Mouse (Mus musculus) embryonic facial prominence, embryonic 14.5 days (tissue): ENCODE measurements at regions not wholly inside any gene's neighbourhood (a gene's known extent, or its start where the extent isn't known, plus 50 kb on each side); places are given as distances from the start of the nearest gene placed in this dataset.
A peak's percentile ranks its signal among the peaks of the same experiment; 100 is the strongest.

Source experiments
- ATAC-seq: fragments of 200-750 bp; cut with Nextera tagmentation; 2 replicates; pipeline ENCODE4 v1.8.0; 2017; ENCODE audit warnings: low read depth, moderate number of reproducible peaks, moderate TSS enrichment
- DNase-seq: peaks from one replicate; pipeline ENCODE4 v3.0.0-alpha.2; 2015; ENCODE audit warnings: low spot score
- H3K27ac ChIP-seq: fragments of 300-500 bp; sonication (generic); replicated peaks from 2 replicates; pipeline ENCODE4 v1.5.1; 2014; ENCODE audit warnings: low read depth, mild to moderate bottlenecking, low read length, moderate library complexity
- H3K27me3 ChIP-seq: fragments of 300-500 bp; sonication (generic); replicated peaks from 2 replicates; pipeline ENCODE4 v1.6.1; 2014; ENCODE audit warnings: low read length; ENCODE audit not compliant: control insufficient read depth, insufficient read depth
- H3K36me3 ChIP-seq: fragments of 300-500 bp; sonication (generic); 2 replicates; pipeline ENCODE4 v1.6.1; 2014; ENCODE audit warnings: low read length, mixed read lengths; ENCODE audit not compliant: control insufficient read depth, insufficient read depth
- H3K4me1 ChIP-seq: fragments of 300-500 bp; sonication (generic); 2 replicates; pipeline ENCODE4 v1.6.1; 2014; ENCODE audit warnings: antibody characterized with exemption, low read length; ENCODE audit not compliant: control insufficient read depth, insufficient read depth
- H3K4me2 ChIP-seq: fragments of 300-500 bp; sonication (generic); 2 replicates; pipeline ENCODE4 v1.6.1; 2014; ENCODE audit warnings: low read depth, mild to moderate bottlenecking, low read length, moderate library complexity, mixed read lengths
- H3K4me3 ChIP-seq: fragments of 300-500 bp; sonication (generic); 2 replicates; pipeline ENCODE4 v1.5.1; 2014; ENCODE audit warnings: low read depth, mild to moderate bottlenecking, low read length
- H3K9ac ChIP-seq: fragments of 300-500 bp; sonication (generic); 2 replicates; pipeline ENCODE4 v1.6.1; 2014; ENCODE audit warnings: low read depth, mild to moderate bottlenecking, low read length, moderate library complexity, mixed read lengths
- H3K9me3 ChIP-seq: fragments of 300-500 bp; sonication (generic); 2 replicates; pipeline ENCODE4 v1.6.1; 2016; ENCODE audit warnings: low read length; ENCODE audit not compliant: control insufficient read depth
- WGBS: fragments of 180-500 bp; shearing (Covaris S2); extraction: QIAGEN DNeasy Blood & Tissue Kit; methylation state at CpG from one replicate; pipeline ENCODE4 v1.1.7; 2014; 5-methylcytosine and 5-hydroxymethylcytosine counted together

DNA sequence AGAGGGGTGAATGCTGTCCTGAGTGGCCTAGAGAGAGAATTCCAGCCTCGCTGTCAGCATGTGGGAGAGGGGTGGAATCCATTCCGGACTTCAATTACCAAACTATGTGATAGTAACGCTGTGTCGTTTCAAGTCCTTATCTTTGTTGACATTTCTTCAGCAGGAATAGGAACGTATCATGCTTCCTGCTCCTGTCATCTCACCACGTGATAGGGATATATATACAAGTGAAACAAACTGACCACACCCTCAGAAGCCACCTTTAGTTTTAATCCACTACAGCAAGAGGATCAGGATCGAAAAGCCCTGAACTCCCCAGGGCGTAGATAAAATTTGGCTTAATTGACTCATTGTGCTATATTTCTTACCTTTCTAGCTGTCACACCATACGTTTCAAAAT lies 431.6 kb downstream of the Ttll7 start:
- Histone ChIP-seq H3K9me3 (no peaks in the 10 kb centered on the region), H3K4me2 (no peak overlapping the region), H3K27me3 (no peaks in the 10 kb centered on the region), H3K4me3 (no peak overlapping the region), H3K4me1 (peaks cover 17% of the 10 kb centered on the region), H3K27ac (no peak overlapping the region), H3K36me3 (no peaks in the 10 kb centered on the region), H3K9ac (no peak overlapping the region)
- no peak for ATAC-seq
- no peak for DNase-seq
- WGBS = 72% methylated on average over 9 of the region's 9 CpGs

DNA sequence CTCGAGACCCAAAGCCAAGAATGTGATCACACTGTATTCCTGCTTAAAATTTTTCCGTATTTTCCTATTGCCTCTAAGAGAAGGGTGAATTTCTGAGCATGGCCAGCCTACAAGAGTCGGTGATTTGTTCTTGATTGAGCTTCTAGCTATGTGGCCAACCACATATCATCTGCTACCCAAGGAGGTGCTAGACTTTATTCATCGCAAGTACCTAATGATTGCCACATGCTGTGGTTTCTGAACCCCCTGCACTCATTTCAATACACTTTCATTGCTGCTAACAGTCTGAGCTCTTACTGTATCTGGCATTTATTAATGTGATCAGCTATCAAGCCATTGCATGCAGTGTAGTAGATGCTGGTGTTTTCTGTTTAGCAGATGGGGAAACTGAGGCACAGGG lies 432.2 kb downstream of the Ttll7 start:
- WGBS = 43% methylated on average over 4 of the region's 4 CpGs
- Histone ChIP-seq H3K36me3 (no peaks in the 10 kb centered on the region), H3K4me1 (peaks cover 17% of the 10 kb centered on the region), H3K27ac (no peak overlapping the region), H3K9me3 (no peaks in the 10 kb centered on the region), H3K4me3 (no peak overlapping the region), H3K27me3 (no peaks in the 10 kb centered on the region), H3K4me2 (no peak overlapping the region), H3K9ac (no peak overlapping the region)
- ATAC-seq = no peak
- peak; percentile 68 for DNase-seq

DNA sequence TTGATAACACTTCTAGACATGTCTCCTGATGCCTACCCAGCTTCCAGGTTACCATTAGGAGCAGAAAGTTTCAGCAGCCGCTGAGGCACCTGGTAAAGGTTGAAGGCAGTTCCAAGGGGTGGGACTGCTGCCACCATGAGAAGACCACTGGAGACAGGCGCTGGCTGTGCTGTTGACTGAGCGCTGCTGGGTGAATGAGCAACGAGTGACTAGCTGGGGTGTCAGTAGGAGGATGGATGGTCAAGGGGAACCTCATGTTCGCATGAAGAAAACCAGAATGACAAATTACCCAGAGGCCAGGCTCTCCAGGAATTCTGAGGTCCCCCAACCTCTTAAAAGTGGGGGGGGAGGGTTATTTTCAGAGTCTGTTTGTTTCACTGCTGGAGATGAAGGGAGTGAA lies 433.3 kb downstream of the Ttll7 start:
- no peaks in the 10 kb centered on the region for H3K27me3 ChIP-seq
- H3K4me2 ChIP-seq = no peak overlapping the region
- no peaks in the 10 kb centered on the region for H3K9me3 ChIP-seq
- no peaks in the 10 kb centered on the region for H3K36me3 ChIP-seq
- no peak for ATAC-seq
- DNase-seq = no peak
- H3K27ac ChIP-seq = no peak overlapping the region
- peaks cover 17% of the 10 kb centered on the region for H3K4me1 ChIP-seq
- no peak overlapping the region for H3K4me3 ChIP-seq
- H3K9ac ChIP-seq = no peak overlapping the region
- WGBS = 73% methylated on average over 5 of the region's 5 CpGs

- WGBS = 69% methylated on average over 8 of the region's 8 CpGs
- no peak overlapping the region for H3K27ac ChIP-seq
- 0 out of 2 replicates have a peak, but pooled peaks have one; percentile 9 for ATAC-seq
- H3K4me2 ChIP-seq = no peak overlapping the region
- DNase-seq = no peak
- H3K4me1 ChIP-seq = peaks cover 22% of the 10 kb centered on the region
- no peaks in the 10 kb centered on the region for H3K27me3 ChIP-seq
- H3K9me3 ChIP-seq = no peaks in the 10 kb centered on the region
- no peak overlapping the region for H3K4me3 ChIP-seq
- H3K36me3 ChIP-seq = no peaks in the 10 kb centered on the region
- no peak overlapping the region for H3K9ac ChIP-seq
Observed at GRCm38 (mm10) chr3:147287503-147287902, 435.3 kb downstream of the Ttll7 start.

- WGBS = 61% methylated on average over 10 of the region's 10 CpGs
- Histone ChIP-seq H3K9ac (no peak overlapping the region), H3K9me3 (no peaks in the 10 kb centered on the region), H3K36me3 (no peaks in the 10 kb centered on the region), H3K27ac (no peak overlapping the region), H3K27me3 (no peaks in the 10 kb centered on the region), H3K4me1 (peaks cover 12% of the 10 kb centered on the region), H3K4me2 (no peak overlapping the region), H3K4me3 (no peak overlapping the region)
- DNase-seq = peak; percentile 79
- ATAC-seq = no peak
Observed at GRCm38 (mm10) chr3:147291696-147292327, 439.6 kb downstream of the Ttll7 start.

DNA sequence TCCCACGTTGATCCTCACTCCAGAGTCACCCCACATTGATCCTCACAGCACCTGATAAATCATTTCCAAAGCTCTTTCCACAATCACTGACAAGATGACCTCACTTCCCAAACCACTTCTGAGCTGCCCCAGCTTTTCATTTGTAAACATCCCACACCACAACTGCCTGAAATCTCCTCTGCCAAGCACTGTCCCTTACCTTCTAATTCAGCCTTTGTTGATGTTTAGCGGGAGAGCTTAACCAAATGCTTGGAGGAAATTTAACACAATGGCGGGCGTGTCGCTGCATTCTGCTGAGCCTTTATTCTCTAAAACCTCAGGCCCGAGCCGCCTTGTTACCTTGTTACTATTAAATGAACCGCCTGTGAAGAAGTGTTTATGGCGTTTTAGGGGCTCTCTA lies 445.9 kb downstream of the Ttll7 start:
- Histone ChIP-seq H3K4me2 (no peak overlapping the region), H3K4me1 (peaks cover 9% of the 10 kb centered on the region; the same call in 1 of the 2 replicates), H3K4me3 (no peak overlapping the region), H3K9ac (no peak overlapping the region), H3K9me3 (no peaks in the 10 kb centered on the region), H3K27me3 (no peaks in the 10 kb centered on the region), H3K36me3 (no peaks in the 10 kb centered on the region), H3K27ac (no peak overlapping the region)
- ATAC-seq (no peak), DNase-seq (no peak)
- 23% methylated on average over 9 of the region's 9 CpGs for WGBS

DNA sequence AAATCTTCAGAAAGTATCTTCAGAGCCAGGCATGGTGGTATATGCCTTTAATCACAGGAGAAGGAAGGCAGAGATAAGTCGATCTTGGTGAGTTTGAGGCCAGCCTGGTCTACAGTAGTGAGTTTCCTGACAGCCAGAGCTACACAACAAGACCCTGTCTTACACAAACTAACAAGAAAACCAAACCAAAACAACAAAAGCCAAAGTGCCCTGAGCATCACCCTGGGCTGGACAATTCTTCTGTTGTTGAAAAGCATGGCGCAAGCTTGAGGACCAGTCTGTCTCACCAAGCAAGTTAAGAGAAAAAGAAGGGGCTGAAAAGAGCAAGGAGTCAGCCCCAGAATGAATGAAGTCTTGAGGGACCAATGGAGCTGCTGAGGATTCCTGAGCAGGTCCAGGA lies 473.4 kb downstream of the Ttll7 start:
- H3K36me3 ChIP-seq = no peaks in the 10 kb centered on the region
- H3K9me3 ChIP-seq = no peaks in the 10 kb centered on the region
- H3K9ac ChIP-seq = no peak overlapping the region
- no peaks in the 10 kb centered on the region for H3K4me1 ChIP-seq
- no peak overlapping the region for H3K27ac ChIP-seq
- no peak overlapping the region for H3K4me2 ChIP-seq
- ATAC-seq = no peak
- no peak overlapping the region for H3K4me3 ChIP-seq
- WGBS = 90% methylated on average over 2 of the region's 2 CpGs
- no peak for DNase-seq
- H3K27me3 ChIP-seq = no peaks in the 10 kb centered on the region

DNA sequence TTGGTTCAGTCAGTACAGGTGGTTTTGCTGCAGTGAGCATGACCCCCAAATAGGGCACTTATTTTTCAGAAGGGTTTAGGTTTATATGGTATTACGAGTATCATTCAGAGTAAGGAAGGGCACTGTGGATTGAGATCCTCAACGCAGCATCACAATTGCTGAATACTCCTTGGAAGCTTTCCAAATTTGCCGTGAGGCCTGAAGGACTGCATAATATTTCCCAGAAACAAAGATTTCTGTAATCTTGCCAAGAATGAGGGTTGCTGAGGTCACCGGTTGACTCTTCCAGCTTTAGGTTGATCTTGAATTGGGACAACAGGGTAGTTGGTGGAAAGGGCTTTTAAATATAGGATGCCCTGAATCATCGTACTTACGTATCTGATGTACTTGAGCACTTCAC lies 482.1 kb downstream of the Ttll7 start:
- H3K36me3 ChIP-seq = no peaks in the 10 kb centered on the region
- 58% methylated on average over 6 of the region's 6 CpGs for WGBS
- H3K4me1 ChIP-seq = 0 out of 2 replicates have a peak, but pooled peaks cover 5% of the 10 kb centered on the region
- DNase-seq = peak; percentile 47
- H3K4me3 ChIP-seq = no peak overlapping the region
- H3K27me3 ChIP-seq = 0 out of 2 replicates have a peak, but pooled peaks cover 2% of the 10 kb centered on the region
- no peaks in the 10 kb centered on the region for H3K9me3 ChIP-seq
- H3K27ac ChIP-seq = no peak overlapping the region
- ATAC-seq = no peak
- no peak overlapping the region for H3K9ac ChIP-seq
- no peak overlapping the region for H3K4me2 ChIP-seq

DNA sequence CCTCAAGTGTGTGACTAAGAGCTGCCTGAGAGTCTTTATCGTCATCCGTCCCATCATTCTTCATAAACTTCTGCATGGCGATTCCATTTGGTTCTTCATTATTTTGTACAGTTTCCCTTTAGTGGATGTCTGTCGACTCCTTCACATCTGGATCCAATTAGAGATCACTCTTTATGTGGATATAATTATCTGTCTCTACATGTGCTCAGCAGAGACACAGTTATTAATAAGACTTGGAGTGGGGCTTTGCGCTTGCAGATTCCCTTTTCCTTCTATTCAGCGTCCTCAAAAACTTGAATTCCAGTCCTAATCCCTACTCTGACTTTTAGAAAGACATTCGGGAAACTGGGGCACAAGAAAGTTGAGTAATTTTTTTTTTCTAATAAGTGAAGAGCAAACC lies 483.1 kb downstream of the Ttll7 start:
- Histone ChIP-seq H3K9ac (no peak overlapping the region), H3K36me3 (no peaks in the 10 kb centered on the region), H3K4me3 (no peak overlapping the region), H3K27me3 (0 out of 2 replicates have a peak, but pooled peaks cover 2% of the 10 kb centered on the region), H3K4me2 (no peak overlapping the region), H3K4me1 (0 out of 2 replicates have a peak, but pooled peaks cover 5% of the 10 kb centered on the region), H3K27ac (no peak overlapping the region), H3K9me3 (no peaks in the 10 kb centered on the region)
- WGBS = 44% methylated on average over 7 of the region's 7 CpGs
- DNase-seq (peak; percentile 72), ATAC-seq (0 out of 2 replicates have a peak, but pooled peaks have one; percentile 30)
